Mouse (Mus musculus): ENCODE measurements around the gene Mrvi1.

Mrvi1 gene

DNA sequence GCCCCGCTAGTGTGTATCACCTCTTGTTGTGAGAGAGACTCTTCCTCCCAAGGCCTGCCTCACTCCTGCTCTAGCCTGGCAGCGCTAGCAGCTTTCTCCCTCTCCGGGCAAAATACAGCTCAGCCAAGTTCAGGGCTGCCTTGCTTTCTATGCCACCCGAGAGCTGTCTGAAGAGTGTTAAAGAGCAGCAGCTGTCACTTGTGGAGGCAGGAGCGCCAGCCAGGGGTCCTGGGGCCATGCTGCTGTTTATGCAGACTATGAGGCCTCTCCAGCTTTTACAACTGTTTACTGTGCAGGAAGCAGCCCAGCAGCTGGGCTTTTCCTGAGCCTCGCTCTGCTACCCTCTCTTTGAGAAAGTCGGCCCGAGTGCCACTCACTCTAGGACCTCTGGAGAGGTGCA lies 1.2 kb downstream of the Mrvi1 start:
- no peak for DNase-seq (ENCODE audit: low spot score in 2 of 2)

DNA sequence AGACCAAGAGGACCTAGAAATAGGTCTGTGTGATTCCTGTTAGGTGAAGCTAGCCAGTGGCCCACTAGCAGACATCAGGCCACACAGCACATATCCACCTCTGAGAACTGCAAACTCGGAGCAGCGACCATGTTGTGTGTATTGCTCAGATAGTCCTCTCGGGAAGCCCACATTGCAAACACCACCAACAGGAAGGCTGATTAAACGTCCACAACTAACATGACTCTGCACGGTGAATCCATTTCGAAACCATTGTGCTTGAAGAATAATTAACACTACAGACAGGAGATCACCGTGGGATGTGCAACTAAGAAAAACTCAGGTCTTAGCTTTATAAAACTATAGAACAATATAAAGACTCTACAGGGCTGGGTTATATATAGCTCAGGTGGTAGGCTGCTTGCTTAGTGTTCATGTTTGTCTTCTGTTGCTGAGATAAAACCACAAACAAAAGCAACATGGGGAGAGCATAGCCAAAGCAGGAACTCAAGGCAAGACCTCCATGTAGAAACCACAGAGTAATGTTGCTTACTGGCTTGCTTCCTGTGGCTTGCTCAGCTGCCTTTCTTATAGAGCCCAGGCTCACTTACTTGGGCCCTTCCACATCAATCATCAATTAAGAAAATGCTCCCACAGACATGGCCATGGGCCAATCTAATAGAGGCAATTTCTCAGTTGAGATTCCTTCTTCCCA lies 4.4 kb downstream of the Mrvi1 start:
- no peak for DNase-seq (ENCODE audit: low spot score in 2 of 2)

DNA sequence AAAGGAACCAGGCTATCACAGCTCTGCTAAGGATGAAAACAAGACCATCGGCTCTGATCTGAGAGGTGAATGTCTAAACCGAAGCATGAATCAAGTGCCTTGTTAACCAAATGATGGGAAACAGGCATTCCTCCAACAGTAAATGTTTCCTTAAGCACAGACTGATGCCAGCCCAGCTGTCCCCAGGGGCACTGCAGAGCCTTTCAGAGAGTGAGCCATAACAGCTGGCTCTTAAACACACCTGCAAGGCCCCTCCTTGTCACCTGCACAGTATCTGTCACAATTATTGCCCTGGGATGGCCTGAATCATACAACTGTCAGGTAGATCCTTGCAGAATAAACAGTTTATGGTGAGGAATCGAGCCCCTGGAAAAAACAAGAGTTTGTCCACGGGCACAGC lies 8.8 kb downstream of the Mrvi1 start:
- no peak for DNase-seq (ENCODE audit: low spot score in 2 of 2)

DNA sequence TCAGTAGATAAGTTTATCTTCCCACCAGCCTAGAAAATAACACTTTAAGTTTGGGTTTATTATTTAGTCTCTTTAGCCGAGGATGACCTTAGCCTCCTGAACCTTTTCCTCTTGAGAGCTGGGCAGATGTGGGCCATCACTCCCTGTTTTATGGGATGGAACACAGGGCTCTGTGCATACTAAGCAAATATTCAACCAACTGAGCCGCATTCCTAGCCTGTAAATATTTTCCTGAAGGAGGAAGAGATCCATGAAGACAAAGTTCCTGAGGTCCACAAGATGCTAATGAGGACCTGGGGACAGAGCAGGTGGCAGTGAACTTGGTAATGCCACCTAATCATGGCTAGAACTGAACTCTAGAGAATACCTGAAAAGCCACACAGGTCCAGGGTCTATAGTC lies 9.5 kb downstream of the Mrvi1 start:
- no peak for DNase-seq (ENCODE audit: low spot score in 2 of 2)

DNA sequence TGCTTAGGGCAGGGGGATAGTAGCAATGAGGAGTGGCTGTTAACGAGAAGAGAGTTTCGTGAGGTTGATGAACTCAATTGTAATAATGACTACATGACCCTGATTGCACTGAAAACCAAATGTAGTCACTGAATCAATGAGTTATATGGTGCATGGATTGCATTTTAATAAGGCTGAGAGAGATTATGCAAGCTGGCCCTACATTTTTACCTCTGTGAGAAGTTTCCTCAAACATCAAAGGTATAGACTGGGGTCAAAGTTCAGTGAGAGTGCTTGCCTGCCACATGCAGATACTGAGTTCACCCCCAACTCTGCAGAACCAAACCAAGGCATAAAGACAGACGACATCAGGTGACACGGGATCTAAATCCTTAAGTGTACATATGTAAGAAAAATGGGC lies 14.9 kb downstream of the Mrvi1 start:
- no peak for DNase-seq (ENCODE audit: low spot score in 2 of 2)

DNA sequence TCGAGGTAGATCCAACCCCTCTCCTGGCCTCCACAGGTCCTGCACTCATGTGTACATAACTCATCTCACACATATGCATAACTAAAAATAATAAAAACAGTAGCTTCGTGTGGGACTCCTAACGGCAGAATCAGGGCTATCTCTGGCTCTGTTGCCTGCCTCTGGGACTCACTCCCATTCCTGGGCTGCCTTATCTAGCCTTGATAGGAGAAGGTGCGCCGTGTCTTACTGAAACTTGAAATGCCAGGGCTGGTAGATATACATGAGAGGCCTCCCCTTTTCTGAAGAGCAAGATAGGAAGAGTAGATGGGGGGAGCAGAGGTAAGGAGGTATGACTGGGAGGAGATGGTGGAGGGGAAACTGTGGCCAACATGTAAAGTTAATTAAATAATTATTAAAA lies 15.4 kb downstream of the Mrvi1 start:
- no peak for DNase-seq (ENCODE audit: low spot score in 2 of 2)

DNA sequence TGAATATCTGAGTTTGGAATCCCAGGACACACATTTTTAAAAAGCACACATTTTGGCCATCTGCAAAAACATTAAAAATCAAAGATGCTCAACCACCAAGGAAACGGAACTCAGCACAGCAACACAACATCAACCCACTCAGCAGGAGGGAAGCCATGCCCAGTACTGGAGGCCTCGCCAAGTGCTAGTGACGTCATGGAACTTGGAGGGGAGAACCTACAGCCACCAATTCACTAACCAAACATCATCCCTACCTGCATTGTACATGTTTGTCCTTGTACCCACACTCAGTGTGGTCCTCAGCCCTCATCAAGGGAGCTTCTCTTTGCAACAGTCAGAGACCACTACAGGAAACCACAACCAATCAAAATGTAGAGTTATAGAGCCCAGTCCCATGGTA lies 16.9 kb downstream of the Mrvi1 start:
- no peak for DNase-seq (ENCODE audit: low spot score in 2 of 2)

DNA sequence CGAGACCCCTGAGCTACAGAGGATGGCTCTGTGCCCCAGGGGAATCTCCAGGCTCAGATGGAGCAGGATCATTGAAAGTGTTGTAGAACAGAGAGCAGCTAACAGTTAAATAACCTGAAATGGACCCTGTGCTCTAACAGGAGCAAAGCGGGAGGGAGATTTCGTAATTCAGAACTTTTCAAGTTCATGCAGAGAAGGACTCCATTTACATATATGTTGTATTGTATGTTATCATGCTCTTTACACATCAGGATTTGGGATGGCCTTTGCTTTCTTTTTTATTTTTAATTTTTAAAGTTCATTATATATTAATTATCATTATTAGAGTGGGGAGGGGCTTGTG lies 18.6 kb downstream of the Mrvi1 start:
- no peak for DNase-seq (ENCODE audit: low spot score in 2 of 2)

DNA sequence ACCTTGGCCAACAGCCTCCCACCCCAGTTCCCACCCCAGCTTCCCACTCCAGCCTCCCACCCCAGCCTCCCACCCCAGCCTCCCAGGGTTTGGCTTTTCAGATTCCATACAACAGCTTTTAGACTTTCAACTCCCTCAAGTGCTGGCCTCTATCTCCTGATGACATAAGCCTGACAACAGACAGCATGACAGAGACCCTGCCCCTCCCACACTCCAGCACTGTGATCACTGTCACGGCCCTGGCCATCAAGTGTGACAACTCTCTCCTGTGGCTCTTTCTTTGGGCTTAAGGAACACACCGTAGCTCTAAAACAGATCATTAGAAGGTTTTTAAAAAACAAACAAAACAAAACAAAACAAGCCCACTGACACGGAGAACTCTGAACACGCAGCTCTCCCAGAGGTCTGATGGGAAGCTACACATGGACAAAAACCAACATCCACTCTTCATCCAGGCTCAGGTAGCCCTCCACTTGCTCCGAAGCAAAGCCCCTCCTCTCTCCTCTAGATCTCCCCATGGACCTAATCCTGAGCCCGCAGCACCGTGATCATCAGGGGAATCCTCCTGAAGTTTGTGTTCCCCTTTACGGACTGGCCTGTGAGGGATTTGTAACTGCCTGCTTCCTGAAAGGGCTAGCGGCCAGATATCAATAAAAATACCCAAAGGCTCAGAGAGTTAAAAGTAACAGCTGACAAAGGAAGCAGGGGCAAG lies 19.2 kb downstream of the Mrvi1 start:
- no peak for DNase-seq (ENCODE audit: low spot score in 2 of 2)

DNA sequence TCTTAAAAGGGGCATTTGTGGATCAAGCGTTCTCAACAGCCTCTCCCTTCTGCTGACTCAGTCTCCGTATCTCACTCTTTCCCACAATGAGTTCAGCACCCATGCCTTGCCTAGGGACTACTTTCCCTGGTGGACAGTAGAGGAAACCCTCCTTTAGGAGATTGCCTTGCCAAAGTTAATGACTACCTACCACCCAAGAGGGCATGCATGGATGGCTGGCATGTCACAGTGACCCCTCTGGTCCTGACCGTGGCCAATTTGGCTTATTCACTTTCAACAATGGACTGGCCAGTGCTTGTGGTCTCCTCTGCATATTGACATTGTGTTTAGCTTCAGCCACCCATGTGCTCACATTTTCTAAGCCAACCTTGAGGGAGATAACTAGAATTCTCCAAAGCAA lies 19.8 kb downstream of the Mrvi1 start:
- DNase-seq (ENCODE audit: low spot score in 2 of 2): no peak

DNA sequence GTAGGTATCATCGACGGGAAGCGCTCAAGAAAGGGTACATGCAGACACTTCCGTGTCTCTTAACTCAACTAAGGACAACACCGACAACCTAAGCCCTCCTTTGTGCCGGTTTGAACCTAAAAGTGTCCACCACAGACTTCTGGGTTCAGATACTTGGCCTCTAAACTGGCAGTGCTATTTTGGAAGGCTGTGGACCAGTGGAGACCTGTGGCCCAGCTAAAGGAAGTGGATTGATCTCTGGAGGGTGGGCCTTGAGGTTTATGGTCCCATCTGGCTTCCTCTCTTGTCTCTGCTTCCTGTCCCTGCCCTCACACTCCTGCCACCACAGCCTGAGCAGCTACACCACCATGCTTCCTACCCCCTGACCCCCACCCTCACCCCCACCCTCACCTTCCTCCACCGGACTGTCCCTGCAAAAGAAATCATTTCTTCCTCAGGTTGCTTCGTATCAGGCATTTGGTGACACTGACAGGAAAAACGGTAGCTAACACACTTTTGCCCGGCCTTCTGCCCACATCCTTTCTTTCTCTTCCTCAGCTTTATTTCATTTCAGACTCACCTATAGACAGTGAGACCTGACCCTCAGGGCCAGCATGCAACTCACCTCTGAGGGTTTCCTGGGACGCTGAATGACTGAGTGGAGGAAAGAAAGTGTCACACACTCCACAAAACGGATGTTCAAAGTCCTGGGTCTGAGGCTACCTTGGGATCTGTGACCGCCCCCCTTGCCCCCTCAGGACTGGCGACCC lies 25.7 kb downstream of the Mrvi1 start:
- DNase-seq (ENCODE audit: low spot score in 2 of 2): peak; percentile 71 to 75

DNA sequence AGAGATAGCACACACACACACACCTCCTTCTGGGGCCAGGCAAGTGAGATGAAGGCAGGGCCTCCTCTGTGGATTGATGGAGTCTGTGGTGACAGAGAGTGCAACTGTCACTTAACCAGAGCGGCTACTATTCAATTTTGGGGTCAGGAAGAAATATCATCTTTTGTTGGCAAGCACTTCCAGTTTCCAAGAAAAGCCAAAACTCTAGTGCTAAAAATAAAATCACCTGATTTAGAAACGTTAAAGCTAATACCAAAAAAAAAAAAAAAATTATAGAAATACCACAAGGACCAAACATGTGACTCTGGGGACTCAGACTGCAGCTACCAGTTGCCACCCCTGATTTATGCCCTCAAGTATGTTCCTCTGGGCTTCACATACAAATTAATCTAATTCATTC lies 26.7 kb downstream of the Mrvi1 start:
- DNase-seq (ENCODE audit: low spot score in 2 of 2): no peak

DNA sequence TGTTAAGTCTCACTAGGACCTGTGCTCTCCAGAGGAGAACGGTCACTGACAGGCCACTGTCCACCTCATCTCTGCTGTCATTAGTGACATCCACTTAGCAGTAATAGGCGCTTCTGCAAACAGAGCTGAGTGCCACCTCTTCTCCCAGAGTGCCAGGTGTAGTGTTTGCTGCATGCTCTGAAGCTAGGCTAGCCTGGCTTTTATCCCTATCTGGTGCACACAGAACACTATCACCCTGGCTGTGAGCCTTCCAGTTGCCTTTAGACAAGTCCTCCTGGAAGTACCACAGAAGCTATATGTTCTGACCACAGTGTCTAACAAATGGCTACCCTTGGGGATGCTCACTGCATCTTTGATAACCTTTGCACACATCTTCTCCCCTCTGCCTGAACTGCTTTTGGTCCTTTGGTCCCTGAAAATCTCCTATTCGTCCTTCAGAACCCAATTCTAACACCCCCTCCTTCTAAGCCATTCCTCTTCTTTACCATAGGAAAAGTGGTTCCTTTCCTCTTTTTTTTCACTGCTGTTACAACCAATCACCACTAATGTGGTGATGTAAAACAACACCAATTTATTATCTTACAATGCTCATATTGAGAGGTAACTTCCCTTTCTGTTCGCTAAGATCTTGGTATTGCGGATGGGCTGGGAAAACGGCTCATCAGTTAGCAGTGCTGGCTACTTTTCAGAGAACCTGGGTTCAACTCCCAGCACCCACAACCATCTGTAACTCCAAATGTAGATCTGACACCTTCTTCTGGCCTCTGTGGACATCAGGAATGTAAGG lies 28.0 kb downstream of the Mrvi1 start:
- DNase-seq (ENCODE audit: low spot score in 2 of 2): no peak

DNA sequence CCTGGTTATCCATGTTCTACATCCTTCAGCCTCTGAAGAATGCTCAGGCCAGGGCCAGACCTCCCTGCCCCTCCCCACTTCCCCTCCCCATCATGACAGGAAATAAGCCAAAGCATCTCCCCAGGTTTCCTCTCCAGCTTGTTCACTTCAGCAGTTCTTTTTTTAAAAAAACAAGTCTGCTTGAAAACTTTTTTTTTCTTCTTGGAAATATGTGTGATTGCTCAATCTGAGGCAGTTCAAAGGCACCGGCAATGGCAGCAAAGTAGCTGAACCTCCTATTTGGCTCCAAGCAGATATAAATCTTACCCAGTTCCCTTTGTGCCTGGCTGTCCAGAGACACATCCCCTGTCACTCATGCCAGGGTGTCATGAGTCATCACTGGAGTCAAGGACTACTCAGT lies 29.1 kb downstream of the Mrvi1 start:
- no peak for DNase-seq (ENCODE audit: low spot score in 2 of 2)

DNA sequence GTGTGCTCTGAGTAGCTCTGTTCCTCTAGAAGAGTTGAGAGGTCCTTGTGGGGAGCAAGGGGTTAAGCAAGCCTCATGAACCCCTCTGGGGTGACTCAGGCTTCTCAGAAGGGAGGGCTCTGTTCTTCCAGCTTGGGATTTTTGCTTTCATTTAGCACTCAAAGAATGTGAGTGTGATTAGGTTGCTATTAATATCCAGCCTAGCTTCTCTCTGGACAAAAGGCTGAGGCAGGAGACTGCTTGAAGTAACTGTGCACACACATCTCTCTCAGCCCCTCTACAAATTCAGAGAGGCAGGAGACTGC lies 31.7 kb downstream of the Mrvi1 start:
- no peak for DNase-seq (ENCODE audit: low spot score in 2 of 2)

DNA sequence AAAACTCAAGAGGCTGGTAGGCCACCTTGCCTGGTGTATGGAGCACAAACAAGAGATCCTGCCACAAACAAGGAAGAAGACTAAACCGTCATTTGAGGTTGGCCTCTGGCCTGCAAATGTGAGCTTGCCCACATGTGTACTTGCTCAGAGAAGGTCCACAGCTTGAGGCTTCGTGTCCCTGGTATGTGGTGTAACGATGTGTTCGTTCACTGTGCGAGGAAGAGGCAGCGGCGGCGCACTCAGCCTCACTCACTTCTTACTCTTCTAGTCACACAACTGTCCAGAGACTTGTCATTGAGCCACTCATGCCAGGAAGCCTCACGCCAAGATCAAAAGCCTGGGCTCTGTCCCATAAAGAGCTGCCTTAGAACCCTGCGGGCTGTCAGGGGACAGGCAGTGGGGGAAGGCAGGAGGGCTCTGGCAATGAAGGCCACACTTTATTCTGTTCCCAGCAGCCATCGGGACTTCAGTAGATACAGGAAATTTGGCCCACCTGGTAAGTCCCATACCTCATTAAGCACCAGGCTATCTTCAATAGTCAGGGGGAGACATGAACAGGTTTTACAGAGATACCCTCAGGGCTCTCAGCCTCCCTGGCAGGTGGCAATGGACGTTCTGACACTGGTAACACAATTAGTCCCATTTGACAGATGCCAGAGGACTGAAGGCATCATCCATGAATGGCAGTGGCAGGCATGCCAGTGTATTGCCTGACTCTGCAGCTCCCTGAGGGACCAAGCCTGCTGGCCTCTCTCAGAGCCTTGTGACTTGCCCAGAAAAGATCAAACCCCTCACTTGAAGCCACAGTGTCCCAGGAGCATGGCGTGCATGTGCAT lies 32.3 kb downstream of the Mrvi1 start:
- no peak for DNase-seq (ENCODE audit: low spot score in 2 of 2)

DNA sequence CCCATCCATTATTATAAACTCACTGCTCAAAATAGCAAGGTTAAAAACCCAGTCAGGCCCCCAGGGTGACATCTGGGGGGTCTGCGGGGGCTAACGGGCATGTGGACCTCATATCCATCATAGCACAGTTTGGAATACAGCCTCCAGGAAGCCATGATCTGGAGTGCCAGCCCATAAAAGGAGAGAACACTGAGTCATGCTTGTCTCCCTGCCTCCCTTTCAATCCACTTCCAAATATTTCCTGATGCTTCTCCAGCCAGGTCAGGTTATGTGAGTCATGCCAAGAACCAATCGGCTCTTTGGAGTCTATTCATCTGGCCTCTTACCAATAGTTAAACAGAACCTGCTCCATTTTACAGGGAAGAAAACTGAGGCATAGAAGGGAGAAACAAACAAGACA lies 33.7 kb downstream of the Mrvi1 start:
- no peak for DNase-seq (ENCODE audit: low spot score in 2 of 2)

DNA sequence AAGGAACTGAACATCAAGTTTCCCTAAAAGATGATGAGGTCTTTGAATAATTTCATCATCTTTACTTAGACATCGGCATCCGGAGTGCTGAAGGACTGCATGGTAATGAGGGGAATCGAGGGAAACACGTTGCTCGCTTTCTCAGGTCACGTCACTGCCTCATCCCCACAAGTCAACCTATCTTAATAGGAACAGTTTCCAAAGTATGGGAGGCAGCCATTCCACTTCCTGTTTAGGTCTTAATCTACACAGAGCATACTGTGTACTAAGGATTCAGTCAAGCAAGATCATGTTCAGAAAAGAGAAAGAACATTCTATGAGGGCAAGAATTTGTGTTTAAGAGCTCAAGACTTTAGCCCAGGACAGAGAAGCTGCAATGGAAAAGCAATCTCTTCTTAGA lies 34.6 kb downstream of the Mrvi1 start:
- no peak for DNase-seq (ENCODE audit: low spot score in 2 of 2)

DNA sequence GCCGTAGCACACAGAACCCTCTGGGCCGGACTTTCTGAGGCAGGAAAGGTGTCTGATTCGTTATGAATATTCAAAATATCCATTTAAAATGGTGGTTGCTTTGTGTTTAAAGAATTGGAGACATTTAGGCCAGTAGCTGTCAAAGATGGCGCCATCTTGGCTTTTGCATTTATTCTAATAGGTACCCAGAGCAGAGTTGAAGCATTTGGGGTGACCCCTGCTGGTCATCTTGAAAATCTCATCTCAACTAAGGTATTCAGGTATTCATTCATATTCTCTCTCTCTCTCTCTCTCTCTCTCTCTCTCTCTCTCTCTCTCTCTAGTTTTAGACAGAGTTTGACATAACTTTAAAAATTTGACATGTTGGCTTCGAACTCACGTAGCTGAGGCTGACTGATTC lies 35.5 kb downstream of the Mrvi1 start:
- peak; percentile 19 to 56 for DNase-seq (ENCODE audit: low spot score in 2 of 2)

DNA sequence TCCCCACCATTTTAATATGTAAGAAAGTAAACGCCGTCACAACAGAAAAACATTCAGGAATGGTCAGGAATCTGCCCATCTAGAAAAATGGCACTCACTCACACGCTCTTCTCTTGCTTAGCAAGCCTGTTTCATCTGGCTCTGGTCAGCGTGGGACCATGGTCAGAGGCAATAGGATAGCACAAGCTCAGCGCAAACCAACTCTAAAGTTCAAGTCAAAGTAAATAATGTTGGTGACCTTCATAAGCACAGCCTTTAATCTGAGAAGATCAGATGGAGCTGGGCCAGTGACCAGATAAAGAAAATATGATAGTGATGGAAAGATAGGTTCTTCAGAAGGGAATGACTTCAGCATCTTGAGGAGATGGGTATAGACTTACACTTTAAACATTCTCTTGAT lies 37.9 kb downstream of the Mrvi1 start:
- DNase-seq (ENCODE audit: low spot score in 2 of 2): no peak

DNA sequence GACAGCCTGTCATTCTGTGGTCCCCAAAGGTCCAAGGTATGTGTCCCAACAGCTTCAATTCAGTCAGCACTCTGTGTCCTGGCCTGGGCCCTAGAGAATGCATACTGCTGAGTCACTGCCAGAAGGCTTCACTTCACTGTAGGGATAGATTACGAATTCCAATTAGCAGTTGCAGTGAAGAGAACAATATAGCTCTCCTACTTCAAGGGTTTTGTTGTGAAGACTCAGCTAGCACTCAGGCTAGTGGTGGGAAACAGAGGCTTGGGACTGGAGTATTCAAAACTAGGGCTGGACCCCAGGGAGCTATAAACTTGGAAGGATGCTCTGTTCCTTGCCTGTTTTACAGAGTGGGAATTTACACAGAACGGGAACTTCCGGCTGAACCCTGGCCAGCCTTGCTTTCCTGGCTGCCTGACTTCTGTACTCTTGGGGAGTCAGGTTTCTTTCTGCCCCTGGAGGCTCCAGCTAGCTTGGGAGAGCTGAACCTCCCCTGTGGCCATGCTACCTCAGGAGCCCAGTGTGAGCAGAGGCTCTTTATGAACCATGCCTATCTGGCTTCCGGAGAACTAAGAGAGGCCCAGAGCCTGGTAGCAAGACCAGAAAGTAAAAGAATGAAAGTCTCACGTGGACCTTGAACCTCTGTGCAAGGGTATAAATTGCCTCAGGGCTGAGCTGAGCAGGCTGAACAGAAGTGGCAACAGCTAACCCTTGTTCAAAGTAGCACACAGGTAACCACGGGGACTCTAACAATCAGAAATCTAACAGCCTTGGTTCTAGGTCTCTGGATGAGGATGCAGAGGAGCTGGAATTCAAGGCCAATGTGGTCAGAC lies 40.3 kb downstream of the Mrvi1 start:
- no peak for DNase-seq (ENCODE audit: low spot score in 2 of 2)
